Mouse (Mus musculus) forebrain, embryonic 15.5 days (tissue): ENCODE measurements around the gene Dars2. TPM values are rescaled to one million over a fixed set of nuclear protein-coding genes. Genes with fewer than 3 reads are reported as not detected.

Experiments
- ATAC-seq: fragments of 200-750 bp; cut with Nextera tagmentation; replicated peaks from 2 replicates; pipeline ENCODE4 v1.8.0; 2017; ENCODE audit warnings: mild to moderate bottlenecking, moderate TSS enrichment, moderate library complexity
- H3K27ac ChIP-seq: fragments of 300-500 bp; sonication (generic); replicated peaks from 2 replicates; pipeline ENCODE4 v1.5.1; 2015; ENCODE audit warnings: mild to moderate bottlenecking, inconsistent platforms
- H3K27me3 ChIP-seq: fragments of 300-500 bp; sonication (generic); 2 replicates; pipeline ENCODE4 v1.6.1; 2015; ENCODE audit warnings: inconsistent platforms
- H3K36me3 ChIP-seq: fragments of 300-500 bp; sonication (generic); 2 replicates; pipeline ENCODE4 v1.6.1; 2015; ENCODE audit warnings: mild to moderate bottlenecking, inconsistent platforms
- H3K4me1 ChIP-seq: fragments of 300-500 bp; sonication (generic); 2 replicates; pipeline ENCODE4 v1.6.1; 2015; ENCODE audit warnings: inconsistent platforms
- H3K4me2 ChIP-seq: fragments of 300-500 bp; sonication (generic); replicated peaks from 2 replicates; pipeline ENCODE4 v1.6.1; 2015; ENCODE audit warnings: mild to moderate bottlenecking, inconsistent platforms
- H3K4me3 ChIP-seq: fragments of 300-500 bp; sonication (generic); 2 replicates; pipeline ENCODE4 v1.5.1; 2015; ENCODE audit warnings: mild to moderate bottlenecking, inconsistent platforms
- H3K9ac ChIP-seq: fragments of 300-500 bp; sonication (generic); replicated peaks from 2 replicates; pipeline ENCODE4 v1.6.1; 2015; ENCODE audit warnings: mild to moderate bottlenecking, inconsistent platforms
- H3K9me3 ChIP-seq: fragments of 300-500 bp; sonication (generic); 2 replicates; pipeline ENCODE4 v1.6.1; 2016; ENCODE audit warnings: inconsistent platforms
- WGBS: fragments of 180-500 bp; shearing (Covaris S2); methylation state at CpG from one replicate; pipeline ENCODE4 v1.1.7; 2015; ENCODE audit warnings: mixed read lengths; 5-methylcytosine and 5-hydroxymethylcytosine counted together
- polyA plus RNA-seq: library from polyadenylated mRNA; unstranded; fragments of >200 nt; fragmentation: Nextera tagmentation; extraction: Ambion mirVana; gene quantifications from 2 replicates; pipeline ENCODE4 v1.2.1, GENCODE M21; 2015

The Dars2 gene
- polyA plus RNA-seq, 1 experiment from 2014 or later = 34.6 TPM

DNA sequence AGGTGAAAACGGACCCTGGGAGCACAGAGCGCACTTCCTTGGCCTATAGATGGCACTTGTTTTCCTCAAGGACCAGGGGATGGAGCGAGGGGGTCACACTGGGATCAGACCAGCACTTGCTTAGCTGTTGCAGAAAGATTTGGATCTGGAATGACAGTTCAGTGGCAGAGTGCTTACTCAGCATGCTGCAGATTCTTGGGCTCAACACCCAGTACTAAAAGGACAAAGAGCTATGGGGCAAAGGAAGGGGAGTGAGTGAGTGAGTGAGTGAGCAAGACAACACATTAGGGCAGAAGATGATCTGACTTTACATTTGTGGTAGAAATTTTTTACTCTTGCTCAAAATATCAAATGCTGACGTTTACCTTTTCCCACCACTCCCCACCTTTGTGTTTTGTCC, 65.5 kb downstream of the Dars2 start:
- Histone ChIP-seq H3K9ac (no peak overlapping the region), H3K27ac (no peak overlapping the region), H3K27me3 (no peaks in the 10 kb centered on the region), H3K4me1 (no peaks in the 10 kb centered on the region), H3K4me2 (no peak overlapping the region), H3K36me3 (peaks cover 8% of the 10 kb centered on the region), H3K9me3 (no peaks in the 10 kb centered on the region), H3K4me3 (no peak overlapping the region)
- 72% methylated on average over 4 of the region's 4 CpGs for WGBS
- ATAC-seq = no peak

DNA sequence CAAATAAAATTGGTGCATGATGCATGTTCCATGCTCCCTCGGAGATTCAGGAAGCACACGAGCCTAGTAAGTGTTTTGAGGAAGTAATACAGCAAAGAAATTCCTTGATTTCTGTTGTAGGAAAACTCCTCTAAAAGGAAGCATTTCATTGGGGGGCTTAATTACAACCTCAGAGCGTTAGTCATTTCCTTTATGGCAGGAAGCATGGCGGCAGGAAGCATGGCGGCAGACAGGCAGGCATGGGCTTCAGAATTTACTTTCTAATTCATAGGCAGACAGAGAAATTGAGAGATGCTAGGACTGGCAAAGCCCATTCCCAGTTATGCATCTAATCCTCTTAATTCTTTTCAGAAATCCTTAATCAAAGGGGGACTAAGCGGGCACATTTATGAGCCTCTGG, 76.6 kb downstream of the Dars2 start:
- no peaks in the 10 kb centered on the region for H3K36me3 ChIP-seq
- no peak overlapping the region for H3K4me3 ChIP-seq
- no peaks in the 10 kb centered on the region for H3K27me3 ChIP-seq
- whole genome bisulfite sequencing = 84% methylated on average over 6 of the region's 6 CpGs
- ATAC-seq = no peak
- H3K9me3 ChIP-seq = no peaks in the 10 kb centered on the region
- no peak overlapping the region for H3K27ac ChIP-seq
- H3K4me2 ChIP-seq = no peak overlapping the region
- H3K9ac ChIP-seq = no peak overlapping the region
- H3K4me1 ChIP-seq = no peaks in the 10 kb centered on the region

Other genes starting within 250 kb of the Dars2 start
- gene Rc3h1, start 164.2 kb downstream of the Dars2 start, polyA plus RNA-seq = 7.7 and 8.3 TPM in 2 replicates
- 3.8 and 4.4 TPM in 2 replicates for gene Serpinc1, start 92.1 kb downstream of the Dars2 start, polyA plus RNA-seq
- 15.1 and 16.4 TPM in 2 replicates for gene Zbtb37, start 35.8 kb downstream of the Dars2 start, polyA plus RNA-seq
- 20.4 and 22.1 TPM in 2 replicates for gene Cenpl, start 55 bp upstream of the Dars2 start, polyA plus RNA-seq
- gene Klhl20, start 60.9 kb upstream of the Dars2 start, polyA plus RNA-seq = 18.4 and 18.9 TPM in 2 replicates
- 22.3 and 22.4 TPM in 2 replicates for gene Ankrd45, start 72.0 kb upstream of the Dars2 start, polyA plus RNA-seq
- gene Tex50, start 88.7 kb upstream of the Dars2 start, polyA plus RNA-seq = 0.66 and 1.0 TPM in 2 replicates
- 243 and 250 TPM in 2 replicates for gene Prdx6, start 180.6 kb upstream of the Dars2 start, polyA plus RNA-seq